Mouse (Mus musculus): Measurements from ENCODE around the gene F11.

GRCm38 (mm10) chr8:45274317-45274716, 12.5 kb upstream of the F11 start:
- TF ChIP-seq POLR2A (IDR thresholded peaks at IDR 0.05; ENCODE audit: extremely low read depth, insufficient read depth, low read length) (no peak), CTCF (IDR thresholded peaks at IDR 0.05; ENCODE audit: low read depth, low read length) (no peak)
